Mouse (Mus musculus) embryo, embryonic 10.5 days (tissue): ENCODE data around the gene Srpk2.
"Not testable (repeated sequence)": the region's sequence is repeated elsewhere in the genome, so short reads cannot be mapped to it uniquely, and the experiment has no call there.

ENCODE experiments used
- DNase-seq: peaks from one replicate; pipeline ENCODE4 v3.0.0-alpha.2; 2015; ENCODE audit warnings: low spot score

The Srpk2 gene

GRCm38 (mm10) chr5:23562278-23563060, 121.9 kb downstream of the Srpk2 start:
- DNase-seq = no peak

GRCm38 (mm10) chr5:23561227-23561626, 123.2 kb downstream of the Srpk2 start:
- DNase-seq = no peak

GRCm38 (mm10) chr5:23560171-23560570, 124.2 kb downstream of the Srpk2 start:
- no peak for DNase-seq

GRCm38 (mm10) chr5:23556007-23556770, 128.2 kb downstream of the Srpk2 start:
- DNase-seq = no peak

DNA sequence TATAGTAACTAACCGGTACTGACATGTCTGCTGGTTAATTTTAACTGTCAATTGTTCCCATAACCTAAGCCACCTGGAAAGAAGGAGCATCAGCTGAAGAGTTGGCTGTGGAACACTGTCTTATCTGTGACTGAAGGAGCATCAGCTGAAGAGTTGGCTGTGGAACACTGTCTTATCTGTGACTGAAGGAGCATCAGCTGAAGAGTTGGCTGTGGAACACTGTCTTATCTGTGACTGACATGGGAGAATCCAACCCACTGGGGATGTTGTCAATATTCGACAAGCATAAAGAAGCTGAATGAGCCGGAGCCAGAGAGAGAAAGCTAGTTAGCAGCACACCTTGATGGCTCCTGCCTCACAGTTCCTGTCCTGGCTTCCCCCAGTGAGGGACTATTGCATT, 131.1 kb downstream of the Srpk2 start:
- DNase-seq = not testable (repeated sequence)

DNA sequence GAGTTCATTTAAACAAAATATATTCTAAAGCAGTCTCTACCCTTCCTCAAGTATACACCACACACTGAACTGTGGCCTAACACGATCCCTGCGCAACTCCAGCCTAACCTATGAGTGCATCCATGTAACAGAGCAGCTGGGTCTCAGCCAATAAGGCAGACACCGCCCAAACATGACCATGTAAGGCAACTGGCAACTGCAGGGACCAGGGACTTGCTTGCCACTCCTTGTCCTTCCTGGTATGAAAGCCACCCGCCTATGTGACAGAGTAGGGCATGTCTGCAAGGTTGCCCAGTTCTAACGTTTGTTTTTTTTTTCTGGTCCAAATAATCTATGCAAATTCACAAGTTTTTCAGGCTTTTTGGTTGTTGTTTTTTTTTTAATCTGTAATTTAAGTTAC, 132.7 kb downstream of the Srpk2 start:
- DNase-seq = no peak

- DNase-seq = no peak
These were observed 148.7 kb downstream of the Srpk2 start for GRCm38 (mm10) chr5:23535692-23536091.

DNA sequence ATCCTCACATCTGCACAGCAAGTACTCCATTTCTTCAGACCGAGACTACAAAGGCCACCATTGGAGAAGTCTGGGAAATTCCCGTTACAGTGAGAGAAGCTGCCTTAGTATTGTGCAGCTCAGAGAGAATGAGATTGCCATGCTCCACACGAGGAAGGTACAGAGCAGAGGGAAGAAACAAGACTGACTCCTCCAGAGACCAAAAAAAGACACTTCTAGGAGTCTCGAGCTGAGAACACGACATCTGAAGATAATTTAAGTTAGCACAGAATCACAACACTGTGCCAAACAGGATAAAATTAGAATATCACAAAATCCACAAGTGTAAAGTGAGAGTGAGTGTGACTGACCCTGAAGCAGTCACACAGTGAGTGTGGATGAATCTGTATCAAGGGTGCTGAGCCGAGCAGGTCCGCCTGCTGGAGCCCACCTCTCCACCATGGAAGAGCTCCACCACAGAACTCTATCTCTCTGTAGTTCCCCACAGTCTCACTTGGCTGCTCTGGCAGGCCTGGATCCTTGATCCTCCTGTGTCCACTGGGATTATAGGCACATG, 152.8 kb downstream of the Srpk2 start:
- DNase-seq = no peak

DNA sequence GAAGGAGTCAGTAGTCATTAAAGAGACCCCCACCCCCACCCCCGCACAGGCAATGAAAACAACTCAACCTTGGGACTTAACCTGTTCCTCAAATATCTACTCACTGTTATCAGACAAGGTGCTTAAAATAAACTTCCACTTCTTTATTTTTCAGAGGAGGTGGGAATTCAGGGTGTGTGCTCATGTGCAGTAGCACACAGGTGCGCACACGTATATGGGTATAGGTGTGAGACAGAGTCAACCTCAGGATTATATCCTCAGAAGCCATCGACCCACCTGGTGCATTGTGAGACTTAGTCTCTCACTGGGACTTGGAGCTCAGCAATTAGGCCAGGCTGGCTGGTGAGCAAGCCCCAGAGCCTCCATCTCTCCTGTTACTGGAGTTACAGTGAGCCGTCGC, 153.3 kb downstream of the Srpk2 start:
- DNase-seq = no peak

GRCm38 (mm10) chr5:23524621-23525020, 159.8 kb downstream of the Srpk2 start:
- no peak for DNase-seq

- DNase-seq = no peak
These were observed 160.5 kb downstream of the Srpk2 start for GRCm38 (mm10) chr5:23523936-23524335.

- no peak for DNase-seq
These were observed 162.8 kb downstream of the Srpk2 start for GRCm38 (mm10) chr5:23521645-23522044.

DNA sequence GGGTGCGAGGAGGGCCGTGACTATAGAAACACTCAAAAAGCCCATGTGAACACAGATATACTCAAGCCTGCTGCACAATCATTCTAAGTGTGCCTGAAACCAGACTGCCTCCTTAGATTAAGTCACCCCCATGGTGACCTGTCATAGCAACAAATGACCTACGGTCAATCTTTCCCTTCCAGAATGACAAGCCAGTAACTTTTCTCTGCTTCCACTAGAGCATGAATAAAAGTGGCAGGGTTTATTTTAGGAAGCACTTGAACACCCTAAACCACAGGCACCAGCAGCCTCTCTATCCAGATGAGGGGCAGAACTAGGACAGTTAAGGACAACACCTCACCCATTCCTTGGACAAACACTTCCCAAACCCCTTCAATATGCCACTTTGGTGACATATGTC, 164.7 kb downstream of the Srpk2 start:
- DNase-seq = no peak

DNA sequence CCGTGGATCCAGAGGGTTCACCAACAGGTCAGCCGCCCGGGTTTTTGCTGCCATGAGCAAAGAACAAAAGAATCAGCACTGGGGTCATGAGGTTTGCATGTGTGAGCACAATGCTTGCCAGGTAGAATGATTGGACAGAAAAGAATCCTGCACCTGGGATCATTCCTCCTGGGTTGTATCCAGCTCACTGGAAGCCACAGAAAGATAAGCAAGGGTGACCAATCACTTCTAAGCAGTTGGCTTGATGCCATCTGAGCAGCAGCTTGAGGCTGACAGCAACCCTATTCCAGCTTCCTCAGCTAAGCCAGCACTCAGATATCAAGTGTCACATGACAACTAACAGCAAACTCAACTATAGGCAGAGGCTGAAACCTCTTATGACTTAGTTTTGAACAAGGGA, 165.7 kb downstream of the Srpk2 start:
- DNase-seq = no peak

DNA sequence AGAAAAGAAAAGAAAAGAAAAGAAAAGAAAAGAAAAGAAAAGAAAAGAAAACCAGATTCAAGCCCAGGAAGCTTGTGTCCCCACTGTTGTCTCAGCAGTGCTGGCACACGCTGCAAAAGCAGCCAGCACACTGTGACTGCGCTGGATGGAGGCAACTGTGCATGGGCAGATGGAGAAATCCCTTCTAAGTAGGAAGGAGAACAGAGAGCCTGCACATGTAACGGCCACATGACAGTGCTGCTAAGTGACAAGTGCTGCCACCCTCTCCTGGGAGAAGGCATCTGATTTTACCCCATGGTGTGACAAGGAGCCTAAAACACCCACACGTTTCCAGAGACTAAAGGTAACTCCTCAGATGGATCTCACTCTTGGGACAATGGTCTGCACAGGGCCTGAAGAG, 166.6 kb downstream of the Srpk2 start:
- DNase-seq = no peak

- peak; percentile 21 for DNase-seq
These were observed 167.5 kb downstream of the Srpk2 start for GRCm38 (mm10) chr5:23516962-23517361.

DNA sequence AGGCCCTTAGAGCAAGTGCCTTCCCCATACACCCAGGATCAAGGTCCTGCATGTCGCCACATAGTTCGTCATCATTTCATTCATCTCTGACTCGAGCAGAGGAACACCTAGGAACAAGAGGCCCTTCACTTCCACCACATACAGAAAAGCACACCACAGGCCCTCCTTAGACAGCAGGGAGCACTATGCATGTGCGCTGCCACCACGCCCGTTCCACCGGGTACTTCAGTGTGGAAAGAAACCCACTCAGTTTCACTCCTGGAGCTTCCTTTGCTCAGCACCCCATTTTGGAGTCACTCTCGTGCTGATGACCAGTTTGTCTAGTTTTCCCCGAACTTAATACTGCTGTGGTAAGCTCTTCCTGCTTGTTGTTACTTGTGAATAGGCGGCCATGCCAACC, 169.4 kb downstream of the Srpk2 start:
- no peak for DNase-seq

DNA sequence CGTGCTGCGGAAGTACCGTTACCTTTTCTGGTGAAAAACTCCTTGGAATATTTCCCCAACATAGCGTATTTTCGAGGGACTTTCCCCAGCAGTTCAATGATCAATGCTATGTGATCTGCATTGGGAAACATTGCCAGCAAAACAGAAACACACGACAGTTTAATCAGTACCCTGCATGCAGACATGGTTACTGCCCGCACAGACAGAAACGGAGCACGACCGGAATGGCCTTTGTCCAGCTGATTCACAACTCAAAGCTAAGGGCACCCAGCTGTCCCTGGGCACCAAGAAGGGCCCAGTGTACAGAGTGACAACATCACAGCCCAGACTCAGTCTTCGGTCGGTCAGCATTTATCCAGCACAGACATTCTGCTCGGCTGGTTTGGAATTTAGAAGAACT, 170.9 kb downstream of the Srpk2 start:
- no peak for DNase-seq

- DNase-seq = no peak
These were observed 171.9 kb downstream of the Srpk2 start for GRCm38 (mm10) chr5:23512556-23512955.

GRCm38 (mm10) chr5:23511456-23511855, 173.0 kb downstream of the Srpk2 start:
- DNase-seq = no peak

DNA sequence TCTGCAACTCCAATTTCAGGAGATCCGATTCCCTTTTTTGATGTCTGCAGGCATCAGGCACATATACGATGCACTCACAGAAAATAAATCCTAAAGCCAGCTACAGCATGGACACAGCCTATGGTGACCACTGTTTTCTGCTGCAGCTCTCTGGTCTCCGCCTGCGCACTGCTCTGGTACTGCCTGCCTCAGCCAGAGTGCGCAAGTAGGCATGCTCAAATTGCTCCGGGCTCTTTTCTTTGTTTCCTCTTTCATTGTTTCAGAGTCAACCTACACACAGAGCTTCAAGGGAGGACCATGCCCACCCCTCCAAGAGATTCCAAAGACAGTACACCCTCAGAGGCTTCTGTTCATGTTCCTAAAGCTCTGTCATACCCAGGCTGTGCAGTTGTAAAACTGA, 175.8 kb downstream of the Srpk2 start:
- DNase-seq = no peak

GRCm38 (mm10) chr5:23507210-23507609, 177.2 kb downstream of the Srpk2 start:
- no peak for DNase-seq

- DNase-seq = no peak
These were observed 178.8 kb downstream of the Srpk2 start for GRCm38 (mm10) chr5:23505578-23505977.
